Mouse (Mus musculus) small intestine, adult 2 months (tissue): ENCODE data around the gene Sost. TPM values are rescaled to one million over a fixed set of nuclear protein-coding genes. Genes with fewer than 3 reads are reported as not detected.

Experiments
- H3K27ac ChIP-seq: fragments of 200-500 bp; 2 replicates; pipeline ENCODE4 v1.5.1; 2012; ENCODE audit warnings: low read depth, low read length, control low read depth, inconsistent platforms; ENCODE audit not compliant: insufficient read depth
- H3K27me3 ChIP-seq: fragments of 200-500 bp; 2 replicates; pipeline ENCODE4 v1.6.1; 2012; ENCODE audit warnings: mild to moderate bottlenecking, moderate library complexity, low read length, inconsistent platforms; ENCODE audit not compliant: control insufficient read depth, insufficient read depth
- H3K36me3 ChIP-seq: fragments of 200-500 bp; 2 replicates; pipeline ENCODE4 v1.6.1; 2012; ENCODE audit warnings: mild to moderate bottlenecking, low read length, control low read depth, inconsistent platforms; ENCODE audit not compliant: control insufficient read depth, insufficient read depth
- H3K4me1 ChIP-seq: fragments of 200-500 bp; 2 replicates; pipeline ENCODE4 v1.6.1; 2012; ENCODE audit warnings: low read length, inconsistent platforms, mixed read lengths; ENCODE audit not compliant: control insufficient read depth, insufficient read depth, insufficient read length
- H3K4me3 ChIP-seq: fragments of 200-500 bp; 2 replicates; pipeline ENCODE4 v1.5.1; 2012; ENCODE audit warnings: low read depth, mild to moderate bottlenecking, control low read depth, inconsistent platforms, low read length, moderate library complexity
- CTCF ChIP-seq: fragments of 200-500 bp; IDR thresholded peaks from 2 replicates; pipeline ENCODE4 v1.5.1; 2012; ENCODE audit warnings: low read depth, mild to moderate bottlenecking, control low read depth, inconsistent platforms, low read length, moderate library complexity, mixed read lengths; ENCODE audit not compliant: insufficient replicate concordance, insufficient read length; ENCODE audit errors: extremely low read depth
- POLR2A ChIP-seq: fragments of 200-500 bp; IDR thresholded peaks from 2 replicates; pipeline ENCODE4 v1.6.1; 2012; ENCODE audit warnings: low read depth, mild to moderate bottlenecking, control low read depth, inconsistent platforms, low read length, moderate library complexity
- WGBS: fragments of 180-500 bp; shearing (Covaris S2); methylation state at CpG from one replicate; pipeline ENCODE4 v1.1.7; 2018; 5-methylcytosine and 5-hydroxymethylcytosine counted together
- polyA plus RNA-seq: library from polyadenylated mRNA; depleted of rRNA; stranded (reverse); fragments of >200 nt; gene quantifications from 2 replicates; pipeline ENCODE4 v1.2.3, GENCODE M21; 2012; rRNA removed

Sost gene
- polyA plus RNA-seq: not detected in 2 replicates

DNA sequence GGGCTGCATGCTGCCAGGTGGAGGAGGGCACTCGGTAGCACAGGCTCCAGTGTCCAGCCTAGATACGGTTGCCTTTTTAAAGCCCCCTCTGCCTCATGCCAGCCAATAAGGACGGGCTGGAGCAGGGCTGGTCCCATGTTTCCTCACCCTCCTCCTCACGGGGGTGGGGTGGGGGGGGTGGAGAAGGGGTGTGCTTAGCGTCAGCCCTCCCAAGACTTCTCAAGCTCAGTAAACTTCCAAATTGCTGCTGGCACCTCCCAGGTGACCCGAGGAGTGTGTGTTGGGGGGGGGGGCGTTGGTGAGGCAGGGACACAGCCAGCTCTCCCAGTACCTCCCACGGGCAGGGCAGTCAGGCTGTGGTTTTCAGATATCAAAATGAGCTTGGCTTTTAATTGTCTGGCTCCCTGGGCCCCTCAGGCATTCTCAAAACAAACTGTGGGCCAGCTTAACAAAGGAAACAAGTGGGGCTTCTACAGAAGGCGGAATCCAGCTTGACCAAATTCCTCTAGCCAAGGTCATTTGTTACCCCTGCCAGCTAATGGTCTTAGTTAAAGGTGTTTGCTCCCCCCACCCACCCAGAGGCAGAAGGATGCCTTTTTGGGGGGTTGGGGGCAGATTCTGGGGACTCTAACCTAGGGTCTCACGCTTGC lies at the start of gene Sost:
Sost (minus strand) TSS at position 51 of the 650 bp plus-strand sequence.
- Histone ChIP-seq H3K27me3 (peaks cover 38% of the 10 kb centered on the region), H3K4me1 (0 out of 2 replicates have a peak, but pooled peaks cover 3% of the 10 kb centered on the region), H3K36me3 (no peaks in the 10 kb centered on the region), H3K4me3 (no peak within 1 kb of the TSS), H3K27ac (no peak within 1 kb of the TSS)
- 41% methylated on average over 10 of the region's 10 CpGs for WGBS
- TF ChIP-seq CTCF (no peak), POLR2A (no peak)

DNA sequence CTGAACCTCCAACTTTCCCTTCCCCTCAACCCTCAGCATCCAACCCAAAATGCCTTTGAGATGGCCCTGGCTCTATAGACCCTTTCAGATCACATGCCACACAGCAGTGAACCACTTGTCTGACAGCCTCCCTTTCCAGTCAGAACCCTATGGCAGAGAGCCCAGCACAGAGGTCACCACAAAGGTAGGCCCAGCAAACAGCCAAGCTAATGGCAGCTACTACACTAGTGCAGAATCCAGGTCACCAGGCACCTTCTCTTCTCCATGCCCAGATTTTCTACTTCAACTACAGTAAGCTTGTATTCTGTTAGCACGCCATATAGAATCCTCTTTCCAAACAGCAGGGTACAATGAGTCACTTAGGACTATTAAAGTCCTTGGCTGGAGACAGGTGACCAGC lies 49.3 kb upstream of the Sost start:
- Histone ChIP-seq H3K36me3 (no peaks in the 10 kb centered on the region), H3K27me3 (no peaks in the 10 kb centered on the region), H3K27ac (no peak overlapping the region), H3K4me3 (no peak overlapping the region), H3K4me1 (no peaks in the 10 kb centered on the region)
- no peak for TF ChIP-seq CTCF
- TF ChIP-seq POLR2A: no peak
- 89% methylated on average over 1 of the region's 1 CpGs for WGBS

DNA sequence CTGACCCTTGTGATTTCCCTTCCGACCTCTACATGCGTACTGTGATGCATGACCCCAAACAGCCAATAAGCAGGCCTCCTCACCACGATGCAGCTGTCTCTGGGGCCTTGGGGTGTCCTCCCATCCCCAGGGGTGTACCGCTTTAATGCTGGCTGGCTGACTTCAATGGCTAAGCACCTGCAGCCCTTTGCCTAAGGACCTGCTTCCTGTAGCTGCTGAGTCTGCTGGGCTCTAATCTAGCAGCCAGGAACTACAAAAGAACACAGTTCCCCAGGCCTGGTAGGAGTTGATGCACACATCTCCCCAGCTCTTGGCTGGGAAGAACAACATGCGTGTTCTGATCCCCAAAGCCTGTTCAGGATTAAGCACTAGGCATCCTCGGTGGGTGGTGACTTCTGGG lies 48.7 kb upstream of the Sost start:
- Histone ChIP-seq H3K27ac (no peak overlapping the region), H3K27me3 (no peaks in the 10 kb centered on the region), H3K4me1 (no peaks in the 10 kb centered on the region), H3K36me3 (no peaks in the 10 kb centered on the region), H3K4me3 (no peak overlapping the region)
- WGBS: 80% methylated on average over 6 of the region's 6 CpGs
- no peak for TF ChIP-seq CTCF

DNA sequence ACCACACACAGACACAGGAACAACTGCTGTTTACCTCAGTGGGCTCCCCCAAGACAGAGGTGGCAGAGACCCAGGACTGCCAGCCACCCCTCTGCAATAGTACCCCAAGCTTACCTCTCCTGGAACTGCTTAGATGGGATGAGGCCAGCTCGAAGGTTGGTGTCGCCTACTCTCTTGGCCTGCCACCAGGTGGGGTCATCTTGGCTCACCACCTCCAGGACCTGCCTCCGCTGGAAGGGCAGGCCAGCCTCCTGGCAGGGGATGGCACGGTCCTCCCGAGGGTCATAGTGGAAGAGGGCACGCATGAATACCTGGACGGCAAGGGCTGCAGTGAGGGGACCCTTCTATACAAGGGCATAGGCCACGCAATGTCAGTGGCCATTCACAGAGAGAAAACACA lies 46.4 kb upstream of the Sost start:
- H3K27me3 ChIP-seq: no peaks in the 10 kb centered on the region
- no peaks in the 10 kb centered on the region for H3K36me3 ChIP-seq
- TF ChIP-seq POLR2A (no peak), CTCF (no peak)
- H3K4me1 ChIP-seq: peaks cover 5% of the 10 kb centered on the region; the same call in 1 of the 2 replicates
- no peak overlapping the region for H3K4me3 ChIP-seq
- H3K27ac ChIP-seq: no peak overlapping the region
- 83% methylated on average over 8 of the region's 8 CpGs for WGBS

DNA sequence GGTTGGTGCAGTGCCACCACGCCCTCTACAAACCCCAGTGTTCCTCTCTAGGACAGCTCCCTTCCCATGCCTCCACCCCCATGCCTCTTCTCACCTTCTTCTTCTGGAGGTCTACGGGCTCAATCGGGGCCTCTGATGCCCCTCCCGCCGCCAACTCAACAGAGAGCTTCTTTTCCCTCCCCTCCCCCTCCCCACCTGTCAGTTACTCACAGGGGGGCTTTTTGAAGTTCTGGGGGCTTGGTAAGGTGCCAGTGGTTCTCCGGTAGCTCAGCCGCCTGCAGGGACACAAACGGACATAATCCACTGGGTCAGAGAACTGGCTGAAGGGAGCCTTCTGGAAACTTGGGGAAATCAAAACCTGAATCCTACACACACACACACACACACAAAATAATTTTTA lies 44.7 kb upstream of the Sost start:
- Histone ChIP-seq H3K36me3 (no peaks in the 10 kb centered on the region), H3K27ac (no peak overlapping the region), H3K4me1 (peaks cover 6% of the 10 kb centered on the region; the same call in 1 of the 2 replicates), H3K27me3 (no peaks in the 10 kb centered on the region), H3K4me3 (no peak overlapping the region)
- WGBS: 87% methylated on average over 8 of the region's 8 CpGs
- TF ChIP-seq POLR2A: no peak
- TF ChIP-seq CTCF: no peak

DNA sequence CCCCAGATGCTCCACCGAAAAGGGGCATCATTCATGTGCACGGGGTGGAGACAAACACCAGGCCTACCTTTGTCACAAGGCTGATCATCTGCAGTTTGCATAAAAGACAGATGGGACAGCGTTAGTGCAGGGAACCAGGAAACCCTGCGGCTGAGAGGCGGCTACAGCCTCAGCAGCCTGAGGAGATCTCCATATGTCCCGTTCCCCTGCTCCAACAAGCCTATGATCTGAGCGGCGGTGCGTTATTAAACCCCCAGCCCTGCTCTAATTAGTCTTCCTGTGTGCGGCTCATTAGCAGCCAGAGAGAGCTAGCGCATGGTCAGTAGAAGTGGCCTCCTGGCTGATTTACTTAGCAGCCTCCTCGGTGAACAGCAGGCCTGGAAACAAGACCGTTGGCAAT lies 43.3 kb upstream of the Sost start:
- TF ChIP-seq CTCF (no peak), POLR2A (no peak)
- no peaks in the 10 kb centered on the region for H3K27me3 ChIP-seq
- 90% methylated on average over 13 of the region's 13 CpGs for WGBS
- H3K4me1 ChIP-seq: peaks cover 12% of the 10 kb centered on the region; the same call in 1 of the 2 replicates
- H3K36me3 ChIP-seq: no peaks in the 10 kb centered on the region
- no peak overlapping the region for H3K27ac ChIP-seq
- no peak overlapping the region for H3K4me3 ChIP-seq

DNA sequence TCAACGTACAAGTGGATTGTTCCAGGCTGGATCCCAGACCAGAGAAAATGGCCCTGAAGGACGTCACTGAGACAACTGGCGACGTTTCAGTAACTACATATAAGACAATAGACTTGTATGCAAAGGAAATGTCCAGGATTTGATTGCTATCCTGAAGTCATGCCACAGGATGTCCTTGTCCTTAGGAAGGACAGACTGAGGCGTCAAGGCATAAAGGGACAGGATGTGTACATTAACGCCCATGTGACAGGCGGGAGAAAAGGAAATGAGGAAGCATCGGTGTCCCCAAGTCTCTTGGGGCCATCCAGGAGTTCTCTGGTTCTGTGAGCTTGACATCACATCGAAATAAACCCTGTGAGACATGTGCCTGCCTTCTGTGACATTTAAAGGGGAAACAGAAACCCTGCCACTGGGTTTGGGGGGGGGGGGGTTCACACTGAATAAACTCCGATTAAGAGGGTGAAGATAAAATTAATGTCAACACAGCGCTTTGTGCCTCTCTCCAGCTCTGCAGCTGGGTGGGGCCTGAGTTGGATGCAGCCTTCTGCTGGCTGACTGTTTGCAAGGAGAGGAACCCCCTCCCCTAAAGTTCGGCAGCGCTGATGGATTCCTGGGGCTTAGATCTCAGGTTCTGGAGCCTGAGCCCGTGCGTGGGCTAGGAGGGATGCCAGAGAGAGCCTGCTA lies 42.3 kb upstream of the Sost start:
- no peak overlapping the region for H3K4me3 ChIP-seq
- H3K4me1 ChIP-seq: peaks cover 12% of the 10 kb centered on the region; the same call in 1 of the 2 replicates
- no peaks in the 10 kb centered on the region for H3K27me3 ChIP-seq
- H3K36me3 ChIP-seq: no peaks in the 10 kb centered on the region
- no peak for TF ChIP-seq POLR2A
- TF ChIP-seq CTCF: no peak
- no peak overlapping the region for H3K27ac ChIP-seq
- WGBS: 83% methylated on average over 15 of the region's 15 CpGs
